Mouse (Mus musculus) ovary, adult 2 months (tissue): Measurements from ENCODE around the gene 1700024P04Rik. TPM values are rescaled to one million over a fixed set of nuclear protein-coding genes. Genes with fewer than 3 reads are reported as not detected.

Source experiments
- polyA plus RNA-seq: library from polyadenylated mRNA; depleted of rRNA; stranded (reverse); fragments of >200 nt; gene quantifications from 2 replicates; pipeline ENCODE4 v1.2.3, GENCODE M21; 2012; rRNA removed

1700024P04Rik gene
- not detected in 2 replicates for polyA plus RNA-seq

DNA sequence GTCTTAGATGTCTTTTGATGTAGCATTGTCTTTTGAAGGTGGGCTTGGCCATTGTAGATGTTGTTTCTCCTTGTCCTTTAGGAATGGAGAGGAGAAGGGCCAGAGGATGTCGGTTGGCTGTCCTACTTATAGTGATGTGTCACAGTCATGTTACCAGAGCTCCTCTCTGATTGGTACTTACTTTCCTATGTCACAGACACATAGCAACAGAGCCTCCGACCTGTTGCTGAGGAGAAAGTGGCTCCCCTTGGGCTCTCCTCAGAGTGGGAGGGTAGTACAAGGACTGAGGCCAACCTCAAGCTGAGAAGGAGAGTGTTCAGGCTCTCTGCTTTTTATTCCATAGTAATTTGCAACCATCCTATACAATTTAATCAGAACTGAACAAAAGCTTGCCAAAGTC, at the start of gene 1700024P04Rik:
TSS of gene 1700024P04Rik (minus strand) at position 101 of the 400 bp plus-strand sequence.

Other genes with a start within 250 kb of the 1700024P04Rik start
- gene Fcho2, start 169.1 kb downstream of the 1700024P04Rik start, polyA plus RNA-seq: 7.0 and 10.3 TPM in 2 replicates
- 18.4 and 28.6 TPM in 2 replicates for gene Tnpo1, start 58.2 kb downstream of the 1700024P04Rik start, polyA plus RNA-seq
- 1.4 and 1.5 TPM in 2 replicates for gene Zfp366, start 200.3 kb upstream of the 1700024P04Rik start, polyA plus RNA-seq